Comparison of ENCODE assay signal across 25 mouse cellular contexts in the genomic region with DNA sequence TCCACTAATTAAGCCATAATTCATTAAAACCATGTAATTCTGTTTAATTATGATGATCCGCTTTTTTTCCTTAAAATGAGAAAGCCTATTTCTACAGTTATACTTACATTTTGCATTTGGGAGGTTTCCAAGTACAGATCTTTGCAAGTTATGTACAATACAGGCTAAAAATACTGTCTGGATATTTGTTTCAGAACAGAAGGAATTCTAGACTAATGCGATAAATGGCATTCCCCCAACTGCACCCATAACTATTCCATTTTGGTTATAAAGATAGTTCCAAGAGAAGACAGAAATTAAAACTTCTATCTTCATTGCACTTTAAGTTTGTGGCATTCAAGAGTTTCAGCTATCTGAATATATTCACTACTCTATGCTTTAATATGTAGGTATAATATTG.
"Had no signal": no experiment of that assay in that cellular context is flagged by ENCODE, and none has a peak within 500 bp of the region (broad histone marks: within the 10 kb centered on the region; RNA-seq: fewer than 3 reads in every experiment).

No protein-coding gene starts in this region.

- ATAC-seq: inflammation-experienced regulatory T-cells, adult 6 months; intestine, embryonic 15.5 days; intestine, postnatal 0 days had no signal

- H3K4me3 ChIP-seq: gastrocnemius, adult 2 months; heart, embryonic 10.5 days; heart, embryonic 12.5 days; hindbrain, embryonic 10.5 days; hindbrain, embryonic 13.5 days; hindbrain, embryonic 15.5 days; intestine, embryonic 15.5 days; layer of hippocampus, adult 2 months; limb, embryonic 10.5 days; limb, embryonic 12.5 days had no signal

- H3K4me2 ChIP-seq: heart, embryonic 12.5 days; hindbrain, embryonic 13.5 days; hindbrain, embryonic 15.5 days; intestine, embryonic 15.5 days; limb, embryonic 12.5 days; liver, embryonic 11.5 days had no signal

- H3K36me3 ChIP-seq: heart, embryonic 10.5 days; heart, embryonic 12.5 days; hindbrain, embryonic 10.5 days; hindbrain, embryonic 13.5 days; hindbrain, embryonic 15.5 days; intestine, embryonic 15.5 days; limb, embryonic 10.5 days; limb, embryonic 12.5 days had no signal

- H3K27ac ChIP-seq: gastrocnemius, adult 2 months; heart, embryonic 10.5 days; hindbrain, embryonic 10.5 days; hindbrain, embryonic 13.5 days; hindbrain, embryonic 15.5 days; intestine, embryonic 15.5 days; layer of hippocampus, adult 2 months; limb, embryonic 10.5 days; limb, embryonic 12.5 days; liver, embryonic 14.5 days had no signal

- H3K27me3 ChIP-seq: heart, embryonic 12.5 days; hindbrain, embryonic 13.5 days; hindbrain, embryonic 15.5 days; intestine, embryonic 15.5 days; limb, embryonic 12.5 days had no signal

- H3K9ac ChIP-seq: heart, embryonic 12.5 days; hindbrain, embryonic 13.5 days; hindbrain, embryonic 15.5 days; intestine, embryonic 15.5 days; limb, embryonic 12.5 days; liver, embryonic 14.5 days had no signal

- H3K4me1 ChIP-seq: heart, embryonic 10.5 days; heart, embryonic 12.5 days; hindbrain, embryonic 10.5 days; hindbrain, embryonic 13.5 days; hindbrain, embryonic 15.5 days; intestine, embryonic 15.5 days; limb, embryonic 10.5 days; limb, embryonic 12.5 days had no signal

- DNase-seq: gastrocnemius, adult 2 months; gastrocnemius, postnatal 10 days; gastrocnemius, postnatal 25 days; heart, adult 18-20 months; heart, postnatal 10 days; heart, postnatal 4 days; kidney, adult 18-20 months; kidney, adult 8-10 months; kidney, postnatal 10 days; kidney, postnatal 25 days; kidney, postnatal 4 days; liver had no signal

- H3K9me3 ChIP-seq: heart, embryonic 10.5 days; heart, embryonic 12.5 days; hindbrain, embryonic 10.5 days; hindbrain, embryonic 13.5 days; hindbrain, embryonic 15.5 days; intestine, embryonic 15.5 days; limb, embryonic 10.5 days; limb, embryonic 12.5 days had no signal
